Comparison of ENCODE assay signal across 8 mouse cellular contexts in genomic region chr4:138367641-138368497, GRCm38 (mm10). TPM values are rescaled to one million over a fixed set of nuclear protein-coding genes. Genes with fewer than 3 reads are reported as not detected.
DNase-seq lines count a peak whose midpoint lies in the region; ATAC-seq and TF ChIP-seq lines count a peak whose summit lies in the region.

Cda (minus strand) TSS chr4:138367992.

- no peak for TF ChIP-seq CTCF in left cerebral cortex, adult 2 months (IDR thresholded peaks at IDR 0.05)
- no peak for TF ChIP-seq CTCF in liver, embryonic 14.5 days (IDR thresholded peaks at IDR 0.05; ENCODE audit: low read depth)

- intact Hi-C loops in left cerebral cortex, adult 2 months (cut with DNase I), result no loop called here
- intact Hi-C loops in left cerebral cortex, postnatal 14 days (cut with DNase I), result no loop called here

- no peaks in the 10 kb centered on the region; the same call in 1 of the 2 replicates for H3K9me3 ChIP-seq in intestine, embryonic 15.5 days
- H3K9me3 ChIP-seq in liver, embryonic 14.5 days (ENCODE audit: control insufficient read depth, low read length), result no peaks in the 10 kb centered on the region
- H3K9me3 ChIP-seq in neural tube, embryonic 11.5 days (ENCODE audit: control insufficient read depth, low read length), result no peaks in the 10 kb centered on the region

- H3K36me3 ChIP-seq in intestine, embryonic 15.5 days, result no peaks in the 10 kb centered on the region
- H3K36me3 ChIP-seq in liver, embryonic 14.5 days (replicated peaks; ENCODE audit: control insufficient read depth, insufficient read depth, low read depth), result no peaks in the 10 kb centered on the region
- no peaks in the 10 kb centered on the region for H3K36me3 ChIP-seq in neural tube, embryonic 11.5 days (ENCODE audit: control insufficient read depth, insufficient read depth, low read length)

- no peak for TF ChIP-seq EP300 in liver, embryonic 14.5 days (IDR thresholded peaks at IDR 0.05; ENCODE audit: low read depth)

- no peak within 1 kb of the TSS for H3K27ac ChIP-seq in left cerebral cortex, adult 2 months
- no peak within 1 kb of the TSS for H3K27ac ChIP-seq in intestine, embryonic 15.5 days
- no peak within 1 kb of the TSS for H3K27ac ChIP-seq in liver, embryonic 14.5 days
- no peak within 1 kb of the TSS for H3K27ac ChIP-seq in neural tube, embryonic 11.5 days (ENCODE audit: low read depth, low read length)

- peak within 1 kb of the TSS; percentile 40 for H3K4me3 ChIP-seq in left cerebral cortex, adult 2 months
- H3K4me3 ChIP-seq in intestine, embryonic 15.5 days (replicated peaks), result peak within 1 kb of the TSS; percentile 46
- H3K4me3 ChIP-seq in liver, embryonic 14.5 days (ENCODE audit: insufficient read depth in 1 of 2, low read depth in 2 of 2, low read length in 2 of 2), result peak within 1 kb of the TSS; percentile 22 to 43
- peak within 1 kb of the TSS; percentile 18 for H3K4me3 ChIP-seq in neural tube, embryonic 11.5 days (ENCODE audit: low read depth, low read length)

- no peaks in the 10 kb centered on the region for H3K27me3 ChIP-seq in intestine, embryonic 15.5 days (replicated peaks)
- H3K27me3 ChIP-seq in liver, embryonic 14.5 days (ENCODE audit: control insufficient read depth, insufficient read depth, low read length), result no peaks in the 10 kb centered on the region
- peaks cover 5% of the 10 kb centered on the region for H3K27me3 ChIP-seq in neural tube, embryonic 11.5 days (ENCODE audit: control insufficient read depth, insufficient read depth, low read length)

- peaks cover 16% of the 10 kb centered on the region; the same call in 1 of the 2 replicates for H3K4me1 ChIP-seq in intestine, embryonic 15.5 days (replicated peaks)
- H3K4me1 ChIP-seq in liver, embryonic 14.5 days (replicated peaks; ENCODE audit: control insufficient read depth in 2 of 2, insufficient read depth in 2 of 2, low read length in 1 of 2), result peaks cover 0 to 4% of the 10 kb centered on the region in 2 experiments; a peak in 2 of 4 replicates
- peaks cover 4% of the 10 kb centered on the region; the same call in 1 of the 2 replicates for H3K4me1 ChIP-seq in neural tube, embryonic 11.5 days (ENCODE audit: control insufficient read depth, insufficient read depth, low read length)

- 7% methylated on average over 34 of the region's 34 CpGs for WGBS in intestine, embryonic 15.5 days
- WGBS in liver, embryonic 14.5 days (ENCODE audit: insufficient replicate concordance), result 3% methylated on average over 34 of the region's 34 CpGs
- WGBS in neural tube, embryonic 11.5 days, result 13% methylated on average over 34 of the region's 34 CpGs

- DNase-seq in left cerebral cortex, adult 2 months (ENCODE audit: extremely low spot score in 1 of 2, low spot score in 2 of 2), result peak in 1 of 2 experiments; percentile 44
- no peak for DNase-seq in left cerebral cortex, postnatal 14 days (ENCODE audit: low spot score in 2 of 2)
- DNase-seq in embryo, embryonic 9.5 days (ENCODE audit: extremely low spot score), result peak; percentile 81
- DNase-seq in gonadal fat pad, adult 2 months (ENCODE audit: low read depth), result no peak
- peak; percentile 12 to 33 (median 22) for DNase-seq in liver, embryonic 14.5 days (ENCODE audit: low read depth in 3 of 3, low spot score in 3 of 3)
- peak; percentile 61 for DNase-seq in neural tube, embryonic 11.5 days (ENCODE audit: low spot score)
- peak; percentile 85 for DNase-seq in urinary bladder, postnatal 14 days (ENCODE audit: low spot score)

- H3K9ac ChIP-seq in intestine, embryonic 15.5 days, result peak within 1 kb of the TSS; percentile 59
- H3K9ac ChIP-seq in liver, embryonic 14.5 days (replicated peaks), result no peak within 1 kb of the TSS; the same call in 1 of the 2 replicates
- H3K9ac ChIP-seq in neural tube, embryonic 11.5 days (ENCODE audit: low read length), result peak within 1 kb of the TSS; percentile 30

- peak within 1 kb of the TSS; percentile 87 for H3K4me2 ChIP-seq in intestine, embryonic 15.5 days (replicated peaks)
- peak within 1 kb of the TSS; percentile 46 for H3K4me2 ChIP-seq in liver, embryonic 14.5 days (ENCODE audit: low read depth)
- H3K4me2 ChIP-seq in neural tube, embryonic 11.5 days (ENCODE audit: low read depth), result peak within 1 kb of the TSS; percentile 42

- ATAC-seq in intestine, embryonic 15.5 days, result peak; percentile 95
- ATAC-seq in liver, embryonic 14.5 days (ENCODE audit: insufficient read depth), result peak; percentile 66; the same call in 1 of the 2 replicates
- ATAC-seq in neural tube, embryonic 11.5 days (ENCODE audit: insufficient read depth, low FRiP score, low TSS enrichment), result no peak

RNA-seq across cellular contexts. Expression of gene Cda, which starts in this region (rescaled TPM):
- total RNA-seq in left cerebral cortex, adult 2 months (2021), result 1 to 10 TPM; 3.8 to 4.0 TPM
- total RNA-seq in left cerebral cortex, postnatal 14 days (2021), result 1 to 10 TPM; 3.3 to 4.1 TPM
- polyA plus RNA-seq in gonadal fat pad, adult 2 months (2012; rRNA removed), result 13.4 and 14.5 TPM in 2 replicates
- polyA plus RNA-seq in intestine, embryonic 15.5 days (2015; fragmentation: Nextera tagmentation; extraction: Ambion mirVana), result 26.5 and 30.5 TPM in 2 replicates
- 2.6 and 2.7 TPM in 2 replicates for polyA plus RNA-seq in liver, embryonic 14.5 days (2012; rRNA removed)
- 3.3 and 3.7 TPM in 2 replicates for polyA plus RNA-seq in liver, embryonic 14.5 days (2014; fragmentation: Nextera tagmentation; extraction: Ambion mirVana)
- 3.5 and 4.4 TPM in 2 replicates for polyA plus RNA-seq in neural tube, embryonic 11.5 days (2014; fragmentation: Nextera tagmentation; extraction: Ambion mirVana)

Comparison
In these comparisons a context has a peak if more than half of its experiments do, and no peak if none do; other contexts are left out.
1. DNase-seq: peak in embryo, embryonic 9.5 days (single experiment), liver, embryonic 14.5 days (3 of 3), neural tube, embryonic 11.5 days (single experiment) and urinary bladder, postnatal 14 days (single experiment); none in left cerebral cortex, postnatal 14 days (0 of 2) and gonadal fat pad, adult 2 months (single experiment).
2. Peak in every context shown above with its lines, with median percentiles within 50 percentile points of each other: H3K4me3 ChIP-seq and H3K4me2 ChIP-seq.